9 mouse cellular contexts compared by ENCODE assay signal in the genomic region with DNA sequence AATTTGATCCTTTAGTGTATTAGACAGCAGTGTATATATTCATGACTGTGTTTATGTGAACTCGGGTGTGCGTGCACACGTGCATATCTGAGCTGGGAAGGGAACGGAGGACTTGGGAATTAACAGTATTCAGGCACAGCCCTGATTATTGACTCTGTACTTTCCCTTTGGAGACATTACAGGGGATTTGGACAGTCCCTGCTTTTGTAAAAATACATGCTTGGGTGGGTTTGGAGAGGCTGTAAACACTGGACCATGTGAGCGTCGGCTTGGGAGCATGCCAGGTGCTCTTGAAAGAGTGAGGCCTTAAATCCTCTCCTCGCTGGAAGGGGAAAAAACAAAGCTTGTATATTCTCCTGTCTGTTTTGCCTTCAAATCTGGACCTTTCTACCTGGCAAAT.
DNase-seq lines count a peak whose midpoint lies in the region; ATAC-seq and TF ChIP-seq lines count a peak whose summit lies in the region.
"Had no signal": no experiment of that assay in that cellular context is flagged by ENCODE, and none has a peak within 500 bp of the region (broad histone marks: within the 10 kb centered on the region; RNA-seq: fewer than 3 reads in every experiment).

No protein-coding gene starts in this region.

- no peak overlapping the region for H3K4me3 ChIP-seq in heart, embryonic 15.5 days
- no peak overlapping the region for H3K4me3 ChIP-seq in forebrain, embryonic 16.5 days (replicated peaks; ENCODE audit: low read length)
- H3K4me3 ChIP-seq in lung, postnatal 0 days (ENCODE audit: low read depth, low read length) = no peak overlapping the region

- 60% methylated on average over 7 of the region's 7 CpGs for WGBS in heart, embryonic 15.5 days
- 8% methylated on average over 7 of the region's 7 CpGs for WGBS in forebrain, embryonic 16.5 days
- 18% methylated on average over 7 of the region's 7 CpGs for WGBS in lung, postnatal 0 days

- no peaks in the 10 kb centered on the region for H3K36me3 ChIP-seq in heart, embryonic 15.5 days
- H3K36me3 ChIP-seq in forebrain, embryonic 16.5 days (ENCODE audit: control insufficient read depth, insufficient read depth) = no peaks in the 10 kb centered on the region
- no peaks in the 10 kb centered on the region for H3K36me3 ChIP-seq in lung, postnatal 0 days (ENCODE audit: insufficient read depth, low read length)

- peaks cover 7% of the 10 kb centered on the region; the same call in 1 of the 2 replicates for H3K4me1 ChIP-seq in heart, embryonic 15.5 days (replicated peaks)
- H3K4me1 ChIP-seq in forebrain, embryonic 16.5 days (replicated peaks; ENCODE audit: control insufficient read depth, insufficient read depth, low read length) = peaks cover 8% of the 10 kb centered on the region
- H3K4me1 ChIP-seq in lung, postnatal 0 days (ENCODE audit: insufficient read depth, low read depth, low read length) = no peaks in the 10 kb centered on the region

- no peak for ATAC-seq in heart, embryonic 15.5 days (replicated peaks; ENCODE audit: insufficient number of reproducible peaks, insufficient read depth, low FRiP score, low read depth)
- ATAC-seq in forebrain, embryonic 16.5 days = peak; percentile 82; the same call in 1 of the 2 replicates
- no peak for ATAC-seq in lung, postnatal 0 days
- ATAC-seq in monocyte, adult 5-6 weeks (replicated peaks; ENCODE audit: insufficient number of reproducible peaks, low FRiP score, low TSS enrichment, poor library complexity, severe bottlenecking) = no peak

- no peaks in the 10 kb centered on the region for H3K9me3 ChIP-seq in heart, embryonic 15.5 days (replicated peaks)
- no peaks in the 10 kb centered on the region for H3K9me3 ChIP-seq in forebrain, embryonic 16.5 days (ENCODE audit: control insufficient read depth, low read length)
- H3K9me3 ChIP-seq in lung, postnatal 0 days (ENCODE audit: low read length) = no peaks in the 10 kb centered on the region

- no peak for TF ChIP-seq CTCF in lung, postnatal 0 days (IDR thresholded peaks at IDR 0.05)

- H3K4me2 ChIP-seq in heart, embryonic 15.5 days = no peak overlapping the region
- no peak overlapping the region; the same call in 1 of the 2 replicates for H3K4me2 ChIP-seq in forebrain, embryonic 16.5 days (ENCODE audit: low read length)
- no peak overlapping the region for H3K4me2 ChIP-seq in lung, postnatal 0 days (replicated peaks; ENCODE audit: low read depth, low read length)

- TF ChIP-seq EP300 in lung, postnatal 0 days (IDR thresholded peaks at IDR 0.05) = no peak

- 0 out of 2 replicates have a peak overlapping the region, but pooled peaks have one; percentile 29 for H3K27ac ChIP-seq in heart, embryonic 15.5 days
- no peak overlapping the region for H3K27ac ChIP-seq in forebrain, embryonic 16.5 days (ENCODE audit: low read length)
- H3K27ac ChIP-seq in lung, postnatal 0 days (ENCODE audit: low read length) = peak overlapping the region; percentile 11; the same call in 1 of the 2 replicates

- H3K27me3 ChIP-seq in heart, embryonic 15.5 days = no peaks in the 10 kb centered on the region
- H3K27me3 ChIP-seq in forebrain, embryonic 16.5 days (replicated peaks; ENCODE audit: control insufficient read depth, insufficient read depth, low read length) = no peaks in the 10 kb centered on the region
- no peaks in the 10 kb centered on the region for H3K27me3 ChIP-seq in lung, postnatal 0 days (replicated peaks; ENCODE audit: insufficient read depth, low read length)

- H3K9ac ChIP-seq in heart, embryonic 15.5 days = no peak overlapping the region
- no peak overlapping the region for H3K9ac ChIP-seq in forebrain, embryonic 16.5 days (replicated peaks; ENCODE audit: low read depth, low read length)
- H3K9ac ChIP-seq in lung, postnatal 0 days (replicated peaks; ENCODE audit: low read depth) = no peak overlapping the region

- DNase-seq in heart, adult 18-20 months = no peak
- peak; percentile 49 for DNase-seq in Muller cell, postnatal 12 days (ENCODE audit: inconsistent ontology term)
- peak; percentile 24 for DNase-seq in lung, postnatal 0 days (ENCODE audit: low spot score)
- no peak for DNase-seq in left cerebral cortex, adult 18-20 months (ENCODE audit: low spot score in 2 of 2)
- no peak for DNase-seq in thymus, postnatal 36 days
- DNase-seq: heart, postnatal 4 days had no signal

Comparison
In these comparisons a context has a peak if more than half of its experiments do, and no peak if none do; other contexts are left out.
1. DNase-seq: peak in Muller cell, postnatal 12 days (single experiment) and lung, postnatal 0 days (single experiment); none in heart, adult 18-20 months (0 of 2), left cerebral cortex, adult 18-20 months (0 of 2) and thymus, postnatal 36 days (0 of 2).